Mouse (Mus musculus) liver, embryonic 15.5 days (tissue): Measurements from ENCODE around the gene Txnrd1. TPM values are rescaled to one million over a fixed set of nuclear protein-coding genes. Genes with fewer than 3 reads are reported as not detected.
A peak's percentile ranks its signal among the peaks of the same experiment; 100 is the strongest.

ENCODE experiments used
- ATAC-seq: fragments of 200-750 bp; cut with Nextera tagmentation; 2 replicates; pipeline ENCODE4 v1.8.0; 2017; ENCODE audit warnings: moderate number of reproducible peaks, mild to moderate bottlenecking, moderate library complexity; ENCODE audit not compliant: insufficient read depth
- H3K27ac ChIP-seq: fragments of 300-500 bp; sonication (generic); replicated peaks from 2 replicates; pipeline ENCODE4 v1.5.1; 2015; ENCODE audit warnings: mild to moderate bottlenecking, inconsistent platforms
- H3K27me3 ChIP-seq: fragments of 300-500 bp; sonication (generic); 2 replicates; pipeline ENCODE4 v1.6.1; 2015; ENCODE audit warnings: mild to moderate bottlenecking, inconsistent platforms
- H3K36me3 ChIP-seq: fragments of 300-500 bp; sonication (generic); replicated peaks from 2 replicates; pipeline ENCODE4 v1.6.1; 2015; ENCODE audit warnings: moderate library complexity, mild to moderate bottlenecking, inconsistent platforms
- H3K4me1 ChIP-seq: fragments of 300-500 bp; sonication (generic); replicated peaks from 2 replicates; pipeline ENCODE4 v1.6.1; 2015; ENCODE audit warnings: inconsistent platforms
- H3K4me2 ChIP-seq: fragments of 300-500 bp; sonication (generic); 2 replicates; pipeline ENCODE4 v1.6.1; 2015; ENCODE audit warnings: moderate library complexity, mild to moderate bottlenecking, inconsistent platforms
- H3K4me3 ChIP-seq: fragments of 300-500 bp; sonication (generic); replicated peaks from 2 replicates; pipeline ENCODE4 v1.5.1; 2015; ENCODE audit warnings: mild to moderate bottlenecking, inconsistent platforms
- H3K9ac ChIP-seq: fragments of 300-500 bp; sonication (generic); 2 replicates; pipeline ENCODE4 v1.6.1; 2015; ENCODE audit warnings: moderate library complexity, mild to moderate bottlenecking, inconsistent platforms
- H3K9me3 ChIP-seq: fragments of 300-500 bp; sonication (generic); replicated peaks from 2 replicates; pipeline ENCODE4 v1.6.1; 2016; ENCODE audit warnings: inconsistent platforms
- WGBS: fragments of 180-500 bp; shearing (Covaris S2); methylation state at CpG from one replicate; pipeline ENCODE4 v1.1.7; 2015; ENCODE audit warnings: mixed read lengths; ENCODE audit not compliant: insufficient replicate concordance; 5-methylcytosine and 5-hydroxymethylcytosine counted together
- polyA plus RNA-seq: library from polyadenylated mRNA; unstranded; fragments of >200 nt; fragmentation: Nextera tagmentation; extraction: Ambion mirVana; gene quantifications from 2 replicates; pipeline ENCODE4 v1.2.1, GENCODE M21; 2015

Gene Txnrd1
- polyA plus RNA-seq, 1 experiment from 2014 or later: 48.0 TPM

DNA sequence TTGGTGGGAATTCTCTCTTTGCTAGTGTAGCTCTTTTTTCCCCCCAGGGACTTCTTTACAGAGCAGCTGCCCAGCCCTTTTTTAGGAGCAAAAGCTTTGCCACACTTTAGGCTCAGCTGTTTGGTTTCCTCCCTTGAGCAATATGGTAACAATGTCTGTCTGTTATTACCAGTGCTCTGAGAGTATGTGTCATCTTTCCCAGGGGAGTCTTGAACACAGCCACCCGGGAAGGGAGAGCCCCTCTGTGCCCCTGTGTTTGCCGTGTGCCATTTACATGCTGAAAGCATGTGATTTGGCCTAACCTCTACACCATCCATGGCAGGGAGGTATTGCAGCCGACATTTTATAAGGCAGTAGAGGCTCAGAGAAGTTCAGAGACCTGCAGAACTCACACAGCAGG, 29.4 kb upstream of the Txnrd1 start:
- ATAC-seq: no peak
- Histone ChIP-seq H3K27me3 (no peaks in the 10 kb centered on the region), H3K4me1 (peaks cover 19% of the 10 kb centered on the region), H3K36me3 (no peaks in the 10 kb centered on the region), H3K9ac (no peak overlapping the region), H3K4me3 (no peak overlapping the region), H3K4me2 (no peak overlapping the region), H3K9me3 (no peaks in the 10 kb centered on the region), H3K27ac (peak overlapping the region; percentile 61; the same call in 1 of the 2 replicates)
- 59% methylated on average over 3 of the region's 3 CpGs for WGBS

DNA sequence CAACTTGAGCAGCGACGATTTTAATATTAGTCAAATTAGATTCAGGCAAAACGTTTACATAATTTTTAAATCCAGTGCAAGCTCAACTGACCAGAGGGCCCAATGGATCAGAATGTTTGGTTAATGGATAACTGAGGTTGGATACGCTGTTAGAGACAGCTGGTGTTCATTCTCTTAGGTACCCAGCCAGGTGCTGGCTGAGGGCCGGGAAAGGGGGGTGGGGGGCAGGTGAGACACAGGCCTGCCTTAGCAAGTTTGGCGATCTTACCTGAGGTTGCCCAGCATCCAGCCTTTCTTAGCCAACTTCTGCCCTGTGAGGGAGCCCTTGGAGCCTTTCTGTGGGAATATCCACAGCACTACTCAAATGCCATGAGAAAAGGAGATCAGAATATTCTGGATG, 28.6 kb upstream of the Txnrd1 start:
- H3K27ac ChIP-seq: peak overlapping the region; percentile 61; the same call in 1 of the 2 replicates
- no peaks in the 10 kb centered on the region for H3K27me3 ChIP-seq
- ATAC-seq: no peak
- H3K4me2 ChIP-seq: no peak overlapping the region
- 57% methylated on average over 6 of the region's 6 CpGs for WGBS
- H3K9me3 ChIP-seq: no peaks in the 10 kb centered on the region
- no peak overlapping the region for H3K9ac ChIP-seq
- H3K36me3 ChIP-seq: no peaks in the 10 kb centered on the region
- no peak overlapping the region for H3K4me3 ChIP-seq
- H3K4me1 ChIP-seq: peaks cover 19% of the 10 kb centered on the region

DNA sequence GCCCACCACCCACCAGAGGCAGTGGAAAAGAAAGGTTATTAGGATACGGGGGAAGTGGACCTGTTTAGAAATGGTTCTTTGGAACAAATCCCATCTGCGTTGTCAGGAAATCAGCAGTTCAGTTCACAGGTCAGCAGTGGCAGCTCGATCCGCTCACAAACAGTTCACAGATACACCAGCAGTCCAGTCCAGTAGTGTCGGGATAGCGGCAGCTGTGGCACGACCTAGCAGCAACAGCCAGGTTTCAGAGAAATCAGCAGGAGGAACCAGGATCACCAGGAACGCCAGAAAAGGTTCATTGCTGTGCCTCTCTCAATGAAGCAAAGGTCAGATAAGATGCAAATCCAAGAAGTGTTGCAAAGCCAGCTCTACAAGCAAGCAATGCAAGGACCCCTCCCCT, 27.3 kb upstream of the Txnrd1 start:
- Histone ChIP-seq H3K4me1 (peaks cover 19% of the 10 kb centered on the region), H3K4me2 (no peak overlapping the region), H3K4me3 (no peak overlapping the region), H3K9me3 (no peaks in the 10 kb centered on the region), H3K36me3 (no peaks in the 10 kb centered on the region), H3K27ac (no peak overlapping the region), H3K9ac (no peak overlapping the region), H3K27me3 (no peaks in the 10 kb centered on the region)
- 64% methylated on average over 8 of the region's 8 CpGs for WGBS
- 0 out of 2 replicates have a peak, but pooled peaks have one; percentile 21 for ATAC-seq

GRCm38 (mm10) chr10:82807238-82807637, 26.5 kb upstream of the Txnrd1 start:
- ATAC-seq: no peak
- no peak overlapping the region for H3K9ac ChIP-seq
- H3K9me3 ChIP-seq: no peaks in the 10 kb centered on the region
- no peak overlapping the region for H3K4me3 ChIP-seq
- H3K27me3 ChIP-seq: no peaks in the 10 kb centered on the region
- WGBS: 66% methylated on average over 7 of the region's 7 CpGs
- no peak overlapping the region for H3K27ac ChIP-seq
- peaks cover 24% of the 10 kb centered on the region for H3K4me1 ChIP-seq
- H3K4me2 ChIP-seq: no peak overlapping the region
- no peaks in the 10 kb centered on the region for H3K36me3 ChIP-seq

DNA sequence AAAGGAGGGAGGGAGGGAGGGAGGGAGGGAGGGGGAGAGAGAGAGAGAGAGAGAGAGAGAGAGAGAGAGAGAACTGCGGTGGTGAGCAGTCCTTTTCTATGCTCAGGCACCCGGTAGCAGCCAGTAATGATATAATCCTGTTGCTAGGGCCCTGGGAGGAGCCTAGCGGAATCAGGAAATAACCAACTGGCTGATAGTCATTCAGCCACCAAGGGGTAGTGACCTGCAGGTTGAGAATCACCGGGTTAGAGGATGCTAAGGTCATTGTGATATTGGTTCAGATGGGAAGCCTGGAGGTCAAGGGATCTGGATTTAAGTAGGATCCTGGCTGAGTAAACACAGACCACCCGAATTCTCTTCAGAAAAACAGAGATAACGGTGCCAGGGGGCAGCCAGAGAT, 25.6 kb upstream of the Txnrd1 start:
- Histone ChIP-seq H3K4me2 (no peak overlapping the region), H3K4me1 (peaks cover 27% of the 10 kb centered on the region), H3K4me3 (no peak overlapping the region), H3K9me3 (no peaks in the 10 kb centered on the region), H3K27ac (no peak overlapping the region), H3K27me3 (peaks cover 4% of the 10 kb centered on the region), H3K36me3 (no peaks in the 10 kb centered on the region), H3K9ac (no peak overlapping the region)
- no peak for ATAC-seq
- WGBS: 23% methylated on average over 6 of the region's 6 CpGs

DNA sequence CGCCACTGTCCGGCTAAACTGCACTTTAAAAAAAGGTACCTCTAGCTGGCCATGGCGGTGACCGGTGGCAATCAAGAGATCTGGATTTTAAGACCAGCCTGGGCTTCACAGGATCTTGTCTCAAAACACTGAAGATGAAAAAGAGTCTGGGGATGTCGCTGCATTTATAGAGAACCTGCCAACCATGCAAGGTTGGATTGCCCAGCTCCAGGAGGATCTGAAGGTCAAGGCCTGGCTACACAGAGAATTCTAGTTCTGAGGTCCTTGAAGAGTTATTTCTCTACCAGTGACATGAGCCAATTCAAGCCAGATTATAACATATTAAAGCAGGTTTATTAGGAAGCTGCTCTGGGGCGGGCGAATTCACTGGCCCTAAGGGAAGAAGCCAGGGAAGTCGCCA, 24.9 kb upstream of the Txnrd1 start:
- peaks cover 4% of the 10 kb centered on the region for H3K27me3 ChIP-seq
- ATAC-seq: no peak
- peaks cover 33% of the 10 kb centered on the region for H3K4me1 ChIP-seq
- H3K4me2 ChIP-seq: no peak overlapping the region
- no peak overlapping the region for H3K27ac ChIP-seq
- H3K9me3 ChIP-seq: no peaks in the 10 kb centered on the region
- no peaks in the 10 kb centered on the region for H3K36me3 ChIP-seq
- no peak overlapping the region for H3K9ac ChIP-seq
- 70% methylated on average over 8 of the region's 8 CpGs for WGBS
- no peak overlapping the region for H3K4me3 ChIP-seq

DNA sequence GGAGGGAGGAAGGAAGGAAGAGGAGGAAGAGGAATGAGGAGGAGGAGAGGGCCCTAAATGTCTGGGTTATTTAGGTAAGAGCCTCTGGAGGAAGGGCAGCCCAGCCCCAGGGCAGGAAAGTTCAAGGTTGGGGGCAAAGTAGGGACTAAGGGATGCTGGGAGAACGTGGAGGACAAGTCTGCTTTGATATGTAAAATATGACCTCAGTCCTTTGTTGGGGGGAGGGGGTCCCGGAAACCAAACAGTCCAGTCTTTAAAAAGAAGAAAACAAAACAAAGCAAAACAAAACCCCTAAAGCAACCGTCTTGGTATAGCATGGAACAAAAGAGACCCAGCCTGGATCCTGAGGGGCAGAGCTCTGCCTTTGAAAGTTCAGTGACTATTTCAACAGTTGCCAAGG, 24.4 kb upstream of the Txnrd1 start:
- H3K9me3 ChIP-seq: no peaks in the 10 kb centered on the region
- H3K27me3 ChIP-seq: peaks cover 4% of the 10 kb centered on the region
- H3K27ac ChIP-seq: no peak overlapping the region
- H3K9ac ChIP-seq: no peak overlapping the region
- H3K4me1 ChIP-seq: peaks cover 37% of the 10 kb centered on the region
- no peak overlapping the region for H3K4me3 ChIP-seq
- ATAC-seq: no peak
- WGBS: 32% methylated on average over 3 of the region's 3 CpGs
- no peak overlapping the region for H3K4me2 ChIP-seq
- H3K36me3 ChIP-seq: no peaks in the 10 kb centered on the region

DNA sequence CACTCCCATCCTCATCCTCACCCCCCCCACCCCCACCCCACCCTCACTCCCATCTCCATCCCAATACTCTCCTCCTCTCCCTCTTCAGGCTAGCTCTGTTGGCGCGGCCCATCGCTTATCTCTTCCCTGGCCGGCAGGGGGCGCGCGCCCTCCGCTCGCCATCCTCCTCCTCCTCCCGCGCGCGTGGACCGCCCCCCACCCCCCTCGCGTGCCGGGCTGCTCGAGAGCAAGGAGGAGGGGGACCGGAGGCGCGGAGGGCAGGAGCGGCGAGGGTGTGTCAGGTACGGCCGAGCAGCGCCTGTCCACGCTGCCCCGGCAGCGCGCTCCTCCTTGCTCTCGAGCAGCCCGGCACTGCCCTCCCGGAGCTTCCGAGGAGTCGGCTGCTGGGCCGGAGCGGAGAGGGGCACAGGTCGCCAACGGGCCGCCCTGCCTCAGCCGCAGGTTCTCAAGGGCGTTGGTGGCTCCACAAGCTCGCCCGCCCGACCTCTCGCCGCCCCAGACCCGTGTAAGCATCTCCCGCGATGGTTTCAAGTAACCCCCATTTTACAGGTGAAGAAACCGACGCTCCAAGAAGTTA, 21.8 kb upstream of the Txnrd1 start:
- peaks cover 4% of the 10 kb centered on the region for H3K27me3 ChIP-seq

DNA sequence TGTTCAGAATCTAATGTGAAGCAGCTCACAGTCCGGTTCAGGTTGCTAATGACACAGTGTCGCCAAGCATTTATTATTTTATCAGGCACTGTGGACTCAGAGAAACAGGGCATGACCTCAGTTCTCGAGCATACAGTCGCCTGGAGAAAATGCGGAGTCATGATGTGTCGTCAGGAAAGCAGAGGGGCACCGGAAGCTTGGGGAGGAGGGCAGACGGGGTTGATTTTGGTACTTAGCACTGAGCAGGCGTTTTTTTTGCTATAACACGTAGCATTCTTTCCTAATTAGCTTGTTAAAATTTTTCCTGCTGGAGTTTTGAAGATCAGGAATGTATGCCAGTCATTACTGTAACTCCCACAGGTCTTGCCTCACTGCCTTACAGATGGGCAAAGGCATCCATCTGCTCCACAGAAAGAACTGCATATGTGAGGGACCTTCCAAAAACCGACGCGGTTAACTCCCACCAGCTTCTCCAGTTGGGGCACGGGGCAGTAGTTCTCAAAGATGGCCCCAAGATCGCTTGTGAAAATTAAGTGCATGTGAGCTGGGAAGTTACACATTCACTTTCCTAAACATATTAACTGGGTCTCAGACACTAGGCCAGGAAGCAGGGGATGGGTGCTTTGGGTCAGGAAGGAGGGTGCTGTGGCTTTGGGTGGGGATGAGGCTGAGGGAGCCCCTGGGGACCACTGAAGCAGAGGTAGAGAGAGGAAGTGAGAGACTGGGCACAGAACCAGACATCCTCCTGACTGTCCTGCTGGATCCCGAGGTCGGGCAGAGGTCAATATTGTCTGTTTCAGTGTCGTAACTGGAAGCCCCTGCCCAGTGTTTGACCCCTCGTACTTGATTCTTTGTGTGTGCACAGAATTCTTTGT, 19.4 kb upstream of the Txnrd1 start:
- Histone ChIP-seq H3K4me1 (peaks cover 23% of the 10 kb centered on the region), H3K9me3 (no peaks in the 10 kb centered on the region), H3K9ac (no peak overlapping the region), H3K27ac (no peak overlapping the region), H3K36me3 (no peaks in the 10 kb centered on the region), H3K4me3 (no peak overlapping the region), H3K4me2 (peak overlapping the region; percentile 9), H3K27me3 (peaks cover 4% of the 10 kb centered on the region)
- 14% methylated on average over 19 of the region's 19 CpGs for WGBS
- ATAC-seq: no peak

More for the DNA sequence above, 21.8 kb upstream of the Txnrd1 start:
- peak overlapping the region; percentile 59 for H3K4me3 ChIP-seq
- WGBS: 4% methylated on average over 46 of the region's 52 CpGs
- peaks cover 27% of the 10 kb centered on the region for H3K4me1 ChIP-seq
- peak; percentile 64 for ATAC-seq
- H3K36me3 ChIP-seq: no peaks in the 10 kb centered on the region
- no peak overlapping the region for H3K27ac ChIP-seq
- H3K9ac ChIP-seq: peak overlapping the region; percentile 27
- no peaks in the 10 kb centered on the region for H3K9me3 ChIP-seq
- peak overlapping the region; percentile 84 for H3K4me2 ChIP-seq

DNA sequence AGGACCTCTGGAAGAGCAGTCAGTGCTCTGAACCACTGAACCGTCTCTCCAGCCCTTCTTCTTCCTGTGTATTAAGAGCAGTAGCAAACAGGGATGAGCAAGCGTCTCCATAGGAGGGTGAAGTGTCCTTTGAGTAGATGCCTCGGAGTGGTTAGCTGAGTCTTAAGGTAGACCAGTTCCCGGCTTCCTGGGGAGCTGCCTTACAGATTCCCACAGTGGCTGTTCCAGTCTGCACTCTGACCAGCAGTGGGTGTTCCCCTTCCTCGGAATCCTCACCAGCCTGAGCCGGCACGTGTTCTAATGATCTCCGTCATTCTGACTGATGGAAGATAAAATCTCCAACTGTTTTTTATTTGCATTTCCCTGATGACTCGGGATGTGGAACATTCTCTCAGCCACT, 17.3 kb upstream of the Txnrd1 start:
- H3K27ac ChIP-seq: no peak overlapping the region
- no peak for ATAC-seq
- H3K27me3 ChIP-seq: peaks cover 4% of the 10 kb centered on the region
- H3K36me3 ChIP-seq: no peaks in the 10 kb centered on the region
- 72% methylated on average over 9 of the region's 9 CpGs for WGBS
- H3K4me1 ChIP-seq: peaks cover 23% of the 10 kb centered on the region
- H3K4me2 ChIP-seq: no peak overlapping the region
- H3K4me3 ChIP-seq: no peak overlapping the region
- no peak overlapping the region for H3K9ac ChIP-seq
- no peaks in the 10 kb centered on the region for H3K9me3 ChIP-seq

DNA sequence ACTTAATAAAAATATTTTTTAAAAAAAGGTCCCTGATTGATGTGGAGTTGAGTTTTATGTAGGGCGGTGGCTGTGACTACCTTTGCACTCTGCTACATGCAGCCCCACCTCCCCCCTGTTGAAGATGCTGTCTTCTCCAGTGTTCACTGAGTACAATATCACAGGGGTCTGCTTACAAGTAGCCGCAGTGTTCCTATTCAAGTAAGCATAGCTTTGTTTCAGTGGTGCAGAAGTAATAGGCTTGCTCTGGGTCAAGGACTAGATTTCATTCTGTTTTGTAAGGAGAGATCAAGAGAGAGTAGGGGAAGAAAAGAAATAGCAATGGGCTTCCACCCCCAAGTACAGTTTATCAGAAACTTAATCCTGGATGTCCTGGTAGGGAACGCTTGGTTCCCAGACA, 16.2 kb upstream of the Txnrd1 start:
- Histone ChIP-seq H3K4me3 (no peak overlapping the region), H3K36me3 (no peaks in the 10 kb centered on the region), H3K9me3 (no peaks in the 10 kb centered on the region), H3K27me3 (peaks cover 2% of the 10 kb centered on the region), H3K4me2 (no peak overlapping the region), H3K27ac (no peak overlapping the region), H3K9ac (no peak overlapping the region), H3K4me1 (peaks cover 16% of the 10 kb centered on the region)
- ATAC-seq: no peak
- 81% methylated on average over 3 of the region's 3 CpGs for WGBS
